Mouse (Mus musculus): ENCODE measurements at regions not wholly inside any gene's neighbourhood (a gene's known extent, or its start where the extent isn't known, plus 50 kb on each side); places are given as distances from the start of the nearest gene placed in this dataset.

DNA sequence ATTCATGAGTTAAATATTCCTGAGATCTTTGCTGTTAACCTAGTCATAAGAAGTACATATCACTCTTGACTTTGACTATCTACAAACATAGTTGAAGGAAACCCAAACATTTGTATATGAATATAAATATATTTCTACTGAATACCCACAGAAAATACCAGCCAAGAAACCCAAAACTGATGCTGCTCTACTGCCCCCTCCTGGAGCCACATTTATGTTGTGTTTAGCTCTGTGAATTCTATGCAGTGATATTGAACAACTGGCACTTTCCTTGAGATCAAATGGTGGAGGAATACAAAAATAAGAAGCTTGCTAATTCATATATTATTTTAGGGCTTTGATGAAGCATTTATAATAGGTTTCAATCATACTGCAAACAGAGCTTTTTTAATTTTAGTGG lies 89.7 kb upstream of the Mageb16 start:
- DNase-seq (ENCODE audit: low read depth, low spot score) = peak; percentile 13

DNA sequence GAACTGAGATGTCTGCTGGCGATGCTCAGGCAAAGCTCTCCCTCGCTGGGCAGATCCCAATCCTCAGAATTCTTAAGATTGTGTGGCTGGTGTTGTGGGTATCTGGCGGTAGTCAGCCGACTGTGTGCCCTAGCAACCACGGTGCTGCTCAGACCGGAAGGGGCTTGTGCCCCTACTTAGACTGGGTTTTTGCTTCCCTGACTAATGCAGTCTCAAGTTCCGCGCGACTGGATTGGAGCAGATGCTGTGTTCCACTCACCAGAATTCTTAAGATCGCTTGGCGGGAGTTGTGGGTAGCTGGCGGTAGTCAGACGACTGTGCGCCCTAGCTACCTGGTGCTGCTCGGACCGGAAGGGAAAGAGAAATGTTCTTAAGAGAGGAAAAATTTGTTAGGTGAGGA lies 87.4 kb upstream of the Mageb16 start:
- DNase-seq (ENCODE audit: low read depth, low spot score) = peak; percentile 76

Data from R1 (cell line).